Mouse (Mus musculus) ES-E14 (cell line): Measurements from ENCODE around the gene Apbb2. TPM values are rescaled to one million over a fixed set of nuclear protein-coding genes. Genes with fewer than 3 reads are reported as not detected.
A peak's percentile ranks its signal among the peaks of the same experiment; 100 is the strongest.

Experiments
- DNase-seq: peaks from one replicate; pipeline ENCODE4 v3.0.0-alpha.2; 2013; ENCODE audit warnings: low read depth, low spot score
- H3K27ac ChIP-seq: 2 replicates; pipeline ENCODE4 v1.5.1; 2012; ENCODE audit warnings: low read depth, mild to moderate bottlenecking, low read length, moderate library complexity, mixed read lengths; ENCODE audit not compliant: poor library complexity, insufficient read depth, severe bottlenecking
- H3K36me3 ChIP-seq: 2 replicates; pipeline ENCODE4 v1.6.1; 2012; ENCODE audit warnings: mild to moderate bottlenecking, low read length, moderate library complexity, mixed read lengths; ENCODE audit not compliant: control insufficient read depth, poor library complexity, insufficient read depth, severe bottlenecking
- H3K4me1 ChIP-seq, 2 experiments: fragments of 150-350 bp in 1 of 2; sonication (generic) in 1 of 2; 2 replicates each; pipeline ENCODE4 v1.6.1; 2012; ENCODE audit warnings: low read length in 2 of 2, mild to moderate bottlenecking in 1 of 2, mixed read lengths in 1 of 2; ENCODE audit not compliant: control insufficient read depth in 2 of 2, insufficient read depth in 2 of 2, poor library complexity in 1 of 2
- H3K4me3 ChIP-seq, 2 experiments: fragments of 150-350 bp in 1 of 2; sonication (generic) in 1 of 2; 2 replicates each; pipeline ENCODE4 v1.5.1; 2012; ENCODE audit warnings: low read length in 2 of 2, low read depth in 1 of 2, mild to moderate bottlenecking in 1 of 2, mixed read lengths in 1 of 2; ENCODE audit not compliant: insufficient read depth in 1 of 2, poor library complexity in 1 of 2, severe bottlenecking in 1 of 2
- H3K9ac ChIP-seq: 2 replicates; pipeline ENCODE4 v1.6.1; 2012; ENCODE audit warnings: low read depth, mild to moderate bottlenecking, low read length, mixed read lengths; ENCODE audit not compliant: poor library complexity, insufficient read depth, severe bottlenecking
- H3K9me3 ChIP-seq: fragments of 150-350 bp; sonication (generic); 2 replicates; pipeline ENCODE4 v1.6.1; 2012; ENCODE audit warnings: low read depth, mild to moderate bottlenecking, low read length; ENCODE audit not compliant: control insufficient read depth, insufficient read depth
- CHD2 ChIP-seq: IDR thresholded peaks from 2 replicates; pipeline ENCODE4 v1.6.1; 2014; ENCODE audit warnings: mild to moderate bottlenecking, low read depth, low read length, inconsistent platforms
- HCFC1 ChIP-seq: IDR thresholded peaks from 2 replicates; pipeline ENCODE4 v1.6.1; 2012; ENCODE audit warnings: low read length, inconsistent platforms, borderline replicate concordance; ENCODE audit not compliant: insufficient read depth
- MAFK ChIP-seq: IDR thresholded peaks from 2 replicates; pipeline ENCODE4 v1.6.1; 2014; ENCODE audit warnings: mild to moderate bottlenecking, low read depth, low read length, inconsistent platforms; ENCODE audit not compliant: insufficient read depth
- ZC3H11A ChIP-seq: IDR thresholded peaks from 2 replicates; pipeline ENCODE4 v1.6.1; 2012; ENCODE audit warnings: low read depth, mild to moderate bottlenecking, inconsistent platforms, low read length, borderline replicate concordance
- ZNF384 ChIP-seq: IDR thresholded peaks from 2 replicates; pipeline ENCODE4 v1.6.1; 2012; ENCODE audit warnings: low read depth, low read length, inconsistent platforms
- in situ Hi-C, 2 experiments: fragments of 600-800 bp; cut with MboI; formaldehyde crosslinking; loops; one replicate each; pipeline ENCODE4 v1.15.1; 2025; ENCODE audit warnings: low sequenced_read_pairs in 2 of 2, inconsistent platforms in 1 of 2; ENCODE audit not compliant: unreplicated experiment in 2 of 2
- total RNA-seq: library from RNA; depleted of rRNA; stranded (reverse); fragments of 300-350 nt; gene quantifications from 2 replicates; pipeline ENCODE4 v1.2.3, GENCODE M21; 2012

Apbb2 gene
- total RNA-seq, 1 experiment, result 15.3 TPM

- TF ChIP-seq ZNF384, result no peak
- no peak for TF ChIP-seq ZC3H11A
- TF ChIP-seq CHD2, result no peak
- no peak for TF ChIP-seq HCFC1
- no peak for TF ChIP-seq MAFK
- in situ Hi-C loops, result no loop called here
Measured at GRCm38 (mm10) chr5:66521250-66521649, 97.3 kb downstream of the Apbb2 start.

GRCm38 (mm10) chr5:66519511-66519910 is 99.1 kb downstream of the Apbb2 start:
- DNase-seq, result no peak
- H3K4me1 ChIP-seq, result peaks cover 1 to 10% of the 10 kb centered on the region in 2 experiments; a peak in 1 of 4 replicates
- H3K9me3 ChIP-seq, result no peaks in the 10 kb centered on the region
- TF ChIP-seq ZNF384 (no peak), MAFK (no peak), ZC3H11A (no peak), HCFC1 (no peak), CHD2 (no peak)
- H3K9ac ChIP-seq, result no peak overlapping the region
- H3K36me3 ChIP-seq, result no peaks in the 10 kb centered on the region
- no peak overlapping the region for H3K4me3 ChIP-seq
- H3K27ac ChIP-seq, result no peak overlapping the region
- in situ Hi-C loops, result no loop called here

More at GRCm38 (mm10) chr5:66521250-66521649, 97.3 kb downstream of the Apbb2 start:
- H3K36me3 ChIP-seq, result no peaks in the 10 kb centered on the region
- no peaks in the 10 kb centered on the region for H3K9me3 ChIP-seq
- H3K4me3 ChIP-seq, result no peak overlapping the region
- no peak for DNase-seq
- H3K4me1 ChIP-seq, result peaks cover 1 to 10% of the 10 kb centered on the region in 2 experiments; a peak in 1 of 4 replicates
- no peak overlapping the region for H3K9ac ChIP-seq
- H3K27ac ChIP-seq, result no peak overlapping the region

- Histone ChIP-seq H3K27ac (no peak overlapping the region), H3K4me3 (no peak overlapping the region; a peak in 1 of 4 replicates), H3K4me1 (peaks cover 1 to 7% of the 10 kb centered on the region in 2 experiments; a peak in 1 of 4 replicates)
Measured at GRCm38 (mm10) chr5:66518411-66519006, 100.1 kb downstream of the Apbb2 start.

GRCm38 (mm10) chr5:66517503-66517902 is 101.1 kb downstream of the Apbb2 start:
- TF ChIP-seq CHD2 (no peak), HCFC1 (no peak), MAFK (no peak), ZNF384 (no peak), ZC3H11A (no peak)
- no peaks in the 10 kb centered on the region for H3K9me3 ChIP-seq
- no peak for DNase-seq
- no peak overlapping the region for H3K4me3 ChIP-seq
- in situ Hi-C loops, result no loop called here
- no peak overlapping the region for H3K9ac ChIP-seq
- no peak overlapping the region for H3K27ac ChIP-seq
- peaks cover 1 to 6% of the 10 kb centered on the region in 2 experiments; a peak in 1 of 4 replicates for H3K4me1 ChIP-seq
- no peaks in the 10 kb centered on the region for H3K36me3 ChIP-seq

More at GRCm38 (mm10) chr5:66518411-66519006, 100.1 kb downstream of the Apbb2 start:
- no peak for TF ChIP-seq HCFC1
- TF ChIP-seq ZNF384, result no peak
- no peak for TF ChIP-seq MAFK
- peak; percentile 47 for DNase-seq
- in situ Hi-C loops, result no loop called here
- Histone ChIP-seq H3K9me3 (no peaks in the 10 kb centered on the region), H3K36me3 (no peaks in the 10 kb centered on the region), H3K9ac (no peak overlapping the region)
